Mouse (Mus musculus): Measurements from ENCODE around the gene Tbx3.

DNA sequence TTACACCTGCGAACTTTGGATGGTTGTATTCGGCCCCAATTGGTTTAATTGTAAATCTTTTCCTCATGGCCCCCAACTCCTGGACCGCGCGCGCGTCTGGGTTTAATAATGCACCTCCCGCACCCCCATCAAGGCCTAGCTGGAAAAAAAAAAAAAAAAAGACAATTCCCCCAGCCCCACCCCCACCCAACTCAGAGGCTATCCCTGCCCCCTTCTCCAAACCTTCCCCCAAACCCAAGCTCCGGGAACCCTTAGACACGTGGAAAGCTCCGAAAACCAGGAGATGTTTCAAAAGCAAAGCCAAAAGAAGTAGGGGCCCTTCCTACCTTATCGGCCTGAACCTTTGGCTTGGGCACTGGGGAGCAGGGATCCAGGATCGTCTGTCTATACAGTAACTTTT is 8.1 kb upstream of the Tbx3 start:
- no peak for TF ChIP-seq CTCF (IDR thresholded peaks at IDR 0.05)
- no peak for TF ChIP-seq EP300 (IDR thresholded peaks at IDR 0.05; ENCODE audit: insufficient read depth, low read depth, low read length)
